Mouse (Mus musculus) lung, embryonic 15.5 days (tissue): Measurements from ENCODE around the gene Gmds. TPM values are rescaled to one million over a fixed set of nuclear protein-coding genes. Genes with fewer than 3 reads are reported as not detected.

ENCODE experiments used
- ATAC-seq: fragments of 200-750 bp; cut with Nextera tagmentation; 2 replicates; pipeline ENCODE4 v1.8.0; 2017; ENCODE audit warnings: moderate number of reproducible peaks, borderline replicate concordance; ENCODE audit not compliant: low FRiP score, low TSS enrichment; ENCODE audit errors: extremely low read depth
- H3K27ac ChIP-seq: fragments of 300-500 bp; sonication (generic); 2 replicates; pipeline ENCODE4 v1.5.1; 2015; ENCODE audit warnings: moderate library complexity, mild to moderate bottlenecking, inconsistent platforms
- H3K27me3 ChIP-seq: fragments of 300-500 bp; sonication (generic); 2 replicates; pipeline ENCODE4 v1.6.1; 2015; ENCODE audit warnings: inconsistent platforms
- H3K36me3 ChIP-seq: fragments of 300-500 bp; sonication (generic); 2 replicates; pipeline ENCODE4 v1.6.1; 2015; ENCODE audit warnings: inconsistent platforms
- H3K4me1 ChIP-seq: fragments of 300-500 bp; sonication (generic); 2 replicates; pipeline ENCODE4 v1.6.1; 2015; ENCODE audit warnings: inconsistent platforms
- H3K4me2 ChIP-seq: fragments of 300-500 bp; sonication (generic); 2 replicates; pipeline ENCODE4 v1.6.1; 2015; ENCODE audit warnings: inconsistent platforms, mild to moderate bottlenecking, moderate library complexity
- H3K4me3 ChIP-seq: fragments of 300-500 bp; sonication (generic); 2 replicates; pipeline ENCODE4 v1.5.1; 2015; ENCODE audit warnings: mild to moderate bottlenecking, inconsistent platforms
- H3K9ac ChIP-seq: fragments of 300-500 bp; sonication (generic); 2 replicates; pipeline ENCODE4 v1.6.1; 2015; ENCODE audit warnings: inconsistent platforms
- H3K9me3 ChIP-seq: fragments of 300-500 bp; sonication (generic); 2 replicates; pipeline ENCODE4 v1.6.1; 2016; ENCODE audit warnings: inconsistent platforms
- WGBS: fragments of 180-500 bp; shearing (Covaris S2); methylation state at CpG from one replicate; pipeline ENCODE4 v1.1.7; 2015; 5-methylcytosine and 5-hydroxymethylcytosine counted together
- polyA plus RNA-seq: library from polyadenylated mRNA; unstranded; fragments of >200 nt; fragmentation: Nextera tagmentation; extraction: Ambion mirVana; gene quantifications from 2 replicates; pipeline ENCODE4 v1.2.1, GENCODE M21; 2015

The Gmds gene
- polyA plus RNA-seq, 1 experiment from 2014 or later, result 24.5 TPM

GRCm38 (mm10) chr13:32047980-32048959 lies 290.3 kb downstream of the Gmds start:
- H3K36me3 ChIP-seq, result no peaks in the 10 kb centered on the region
- peak; percentile 73 for ATAC-seq
- no peaks in the 10 kb centered on the region for H3K9me3 ChIP-seq
- no peak overlapping the region for H3K4me2 ChIP-seq
- peak overlapping the region; percentile 73 for H3K27ac ChIP-seq
- H3K27me3 ChIP-seq, result peaks cover 43% of the 10 kb centered on the region
- H3K9ac ChIP-seq, result no peak overlapping the region
- no peak overlapping the region for H3K4me3 ChIP-seq
- WGBS, result 24% methylated on average over 6 of the region's 6 CpGs
- H3K4me1 ChIP-seq, result peaks cover 10% of the 10 kb centered on the region

- Histone ChIP-seq H3K4me3 (no peak overlapping the region), H3K27ac (no peak overlapping the region), H3K4me2 (no peak overlapping the region), H3K9me3 (no peaks in the 10 kb centered on the region), H3K4me1 (peaks cover 10% of the 10 kb centered on the region), H3K36me3 (no peaks in the 10 kb centered on the region), H3K9ac (no peak overlapping the region), H3K27me3 (peaks cover 37% of the 10 kb centered on the region)
- ATAC-seq, result no peak
- 50% methylated on average over 4 of the region's 4 CpGs for WGBS
Measured at GRCm38 (mm10) chr13:32046961-32047360, 291.6 kb downstream of the Gmds start.

GRCm38 (mm10) chr13:32042748-32043147 lies 295.8 kb downstream of the Gmds start:
- no peaks in the 10 kb centered on the region for H3K9me3 ChIP-seq
- H3K27me3 ChIP-seq, result peaks cover 11% of the 10 kb centered on the region
- WGBS, result 39% methylated on average over 2 of the region's 2 CpGs
- no peaks in the 10 kb centered on the region for H3K36me3 ChIP-seq
- no peak overlapping the region for H3K4me3 ChIP-seq
- no peak for ATAC-seq
- H3K27ac ChIP-seq, result no peak overlapping the region
- peaks cover 5% of the 10 kb centered on the region; the same call in 1 of the 2 replicates for H3K4me1 ChIP-seq
- H3K4me2 ChIP-seq, result no peak overlapping the region
- H3K9ac ChIP-seq, result no peak overlapping the region

- Histone ChIP-seq H3K27ac (no peak overlapping the region), H3K36me3 (no peaks in the 10 kb centered on the region), H3K27me3 (peaks cover 9% of the 10 kb centered on the region), H3K4me3 (no peak overlapping the region), H3K9me3 (no peaks in the 10 kb centered on the region), H3K4me1 (no peaks in the 10 kb centered on the region; the same call in 1 of the 2 replicates), H3K9ac (no peak overlapping the region), H3K4me2 (no peak overlapping the region)
- no peak for ATAC-seq
- 90% methylated on average over 1 of the region's 1 CpGs for WGBS
Measured at GRCm38 (mm10) chr13:32040822-32041221, 297.7 kb downstream of the Gmds start.

GRCm38 (mm10) chr13:32036902-32037301 lies 301.6 kb downstream of the Gmds start:
- Histone ChIP-seq H3K4me2 (no peak overlapping the region), H3K36me3 (no peaks in the 10 kb centered on the region), H3K9me3 (no peaks in the 10 kb centered on the region), H3K27ac (no peak overlapping the region), H3K9ac (no peak overlapping the region), H3K4me3 (no peak overlapping the region), H3K4me1 (no peaks in the 10 kb centered on the region), H3K27me3 (peaks cover 12% of the 10 kb centered on the region; the same call in 1 of the 2 replicates)
- 58% methylated on average over 5 of the region's 5 CpGs for WGBS
- ATAC-seq, result no peak

- no peak overlapping the region for H3K27ac ChIP-seq
- H3K4me2 ChIP-seq, result no peak overlapping the region
- H3K9me3 ChIP-seq, result no peaks in the 10 kb centered on the region
- no peaks in the 10 kb centered on the region for H3K36me3 ChIP-seq
- 52% methylated on average over 6 of the region's 6 CpGs for WGBS
- H3K4me1 ChIP-seq, result no peaks in the 10 kb centered on the region
- no peak overlapping the region for H3K9ac ChIP-seq
- no peak for ATAC-seq
- H3K27me3 ChIP-seq, result peaks cover 12% of the 10 kb centered on the region; the same call in 1 of the 2 replicates
- no peak overlapping the region for H3K4me3 ChIP-seq
Measured at GRCm38 (mm10) chr13:32034799-32035448, 303.6 kb downstream of the Gmds start.

GRCm38 (mm10) chr13:32034139-32034538 lies 304.4 kb downstream of the Gmds start:
- no peak overlapping the region for H3K4me2 ChIP-seq
- no peak overlapping the region for H3K4me3 ChIP-seq
- WGBS, result 77% methylated on average over 8 of the region's 8 CpGs
- H3K36me3 ChIP-seq, result no peaks in the 10 kb centered on the region
- no peaks in the 10 kb centered on the region for H3K4me1 ChIP-seq
- no peaks in the 10 kb centered on the region for H3K9me3 ChIP-seq
- H3K27ac ChIP-seq, result no peak overlapping the region
- ATAC-seq, result no peak
- no peak overlapping the region for H3K9ac ChIP-seq
- H3K27me3 ChIP-seq, result peaks cover 12% of the 10 kb centered on the region; the same call in 1 of the 2 replicates

- WGBS, result 79% methylated on average over 6 of the region's 6 CpGs
- Histone ChIP-seq H3K4me2 (no peak overlapping the region), H3K4me1 (no peaks in the 10 kb centered on the region), H3K27ac (no peak overlapping the region), H3K9me3 (no peaks in the 10 kb centered on the region), H3K36me3 (no peaks in the 10 kb centered on the region), H3K9ac (no peak overlapping the region), H3K27me3 (peaks cover 11% of the 10 kb centered on the region; the same call in 1 of the 2 replicates), H3K4me3 (no peak overlapping the region)
- no peak for ATAC-seq
Measured at GRCm38 (mm10) chr13:32026226-32026975, 312.1 kb downstream of the Gmds start.

- Histone ChIP-seq H3K4me1 (peaks cover 2% of the 10 kb centered on the region; the same call in 1 of the 2 replicates), H3K27me3 (peaks cover 11% of the 10 kb centered on the region; the same call in 1 of the 2 replicates), H3K4me2 (no peak overlapping the region), H3K9ac (no peak overlapping the region), H3K4me3 (no peak overlapping the region), H3K27ac (no peak overlapping the region), H3K36me3 (no peaks in the 10 kb centered on the region), H3K9me3 (no peaks in the 10 kb centered on the region)
- no peak for ATAC-seq
Measured at GRCm38 (mm10) chr13:32024822-32025221, 313.7 kb downstream of the Gmds start.

GRCm38 (mm10) chr13:32020455-32021249 lies 317.9 kb downstream of the Gmds start:
- 52% methylated on average over 6 of the region's 6 CpGs for WGBS
- no peak for ATAC-seq
- peaks cover 13% of the 10 kb centered on the region for H3K4me1 ChIP-seq
- H3K27me3 ChIP-seq, result peaks cover 11% of the 10 kb centered on the region; the same call in 1 of the 2 replicates
- no peak overlapping the region for H3K4me3 ChIP-seq
- H3K9ac ChIP-seq, result no peak overlapping the region
- H3K36me3 ChIP-seq, result no peaks in the 10 kb centered on the region
- H3K4me2 ChIP-seq, result no peak overlapping the region
- no peaks in the 10 kb centered on the region for H3K9me3 ChIP-seq
- H3K27ac ChIP-seq, result no peak overlapping the region

GRCm38 (mm10) chr13:32019256-32019620 lies 319.3 kb downstream of the Gmds start:
- H3K9ac ChIP-seq, result no peak overlapping the region
- no peak overlapping the region for H3K4me2 ChIP-seq
- H3K27ac ChIP-seq, result no peak overlapping the region
- no peak for ATAC-seq
- H3K4me3 ChIP-seq, result no peak overlapping the region
- H3K36me3 ChIP-seq, result no peaks in the 10 kb centered on the region
- peaks cover 13% of the 10 kb centered on the region for H3K4me1 ChIP-seq
- peaks cover 6% of the 10 kb centered on the region; the same call in 1 of the 2 replicates for H3K27me3 ChIP-seq
- H3K9me3 ChIP-seq, result no peaks in the 10 kb centered on the region
